Mouse (Mus musculus): ENCODE data around the gene Wnt1.
"Not testable (repeated sequence)": the region's sequence is repeated elsewhere in the genome, so short reads cannot be mapped to it uniquely, and the experiment has no call there.

Gene Wnt1

GRCm38 (mm10) chr15:98806809-98807770, 17.4 kb downstream of the Wnt1 start:
- DNase-seq, result no peak

DNA sequence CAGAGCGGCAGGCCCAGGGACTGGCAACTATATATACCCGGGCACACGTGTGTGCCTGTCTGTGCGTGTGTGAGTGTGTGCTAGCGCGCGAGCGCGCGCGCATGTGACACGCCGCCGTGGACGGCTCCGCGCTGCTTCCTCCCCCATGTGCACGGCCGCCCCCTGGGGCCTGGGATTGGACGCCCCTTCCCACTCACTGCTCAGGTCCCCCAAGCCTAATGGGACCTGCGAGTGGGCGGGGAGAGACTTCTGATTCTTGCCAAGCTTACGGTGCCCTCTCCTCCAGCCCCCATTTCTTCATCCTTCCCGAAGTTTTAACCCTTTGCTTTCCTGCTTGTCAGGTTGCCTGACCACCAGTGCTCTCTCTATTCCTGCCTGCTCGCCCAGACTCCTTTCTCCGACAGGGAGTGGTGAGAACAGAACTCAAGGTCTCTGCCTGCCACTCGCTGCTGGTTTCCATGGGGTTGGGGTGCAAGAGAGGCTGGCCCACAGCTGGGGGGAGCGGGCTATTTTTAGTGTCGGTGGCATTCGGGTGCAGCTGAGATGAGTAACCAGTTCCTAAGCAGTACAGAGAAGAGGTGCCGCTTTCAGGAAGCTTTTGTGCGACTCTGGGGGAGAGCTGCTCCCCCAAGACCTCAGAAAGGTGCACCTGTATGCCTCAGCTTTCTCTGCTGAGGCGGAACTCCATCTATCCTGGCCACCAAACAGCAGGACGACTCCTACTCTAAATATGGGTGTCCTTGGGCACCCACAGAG, 18.4 kb downstream of the Wnt1 start:
- peak; percentile 58 to 68 for DNase-seq

DNA sequence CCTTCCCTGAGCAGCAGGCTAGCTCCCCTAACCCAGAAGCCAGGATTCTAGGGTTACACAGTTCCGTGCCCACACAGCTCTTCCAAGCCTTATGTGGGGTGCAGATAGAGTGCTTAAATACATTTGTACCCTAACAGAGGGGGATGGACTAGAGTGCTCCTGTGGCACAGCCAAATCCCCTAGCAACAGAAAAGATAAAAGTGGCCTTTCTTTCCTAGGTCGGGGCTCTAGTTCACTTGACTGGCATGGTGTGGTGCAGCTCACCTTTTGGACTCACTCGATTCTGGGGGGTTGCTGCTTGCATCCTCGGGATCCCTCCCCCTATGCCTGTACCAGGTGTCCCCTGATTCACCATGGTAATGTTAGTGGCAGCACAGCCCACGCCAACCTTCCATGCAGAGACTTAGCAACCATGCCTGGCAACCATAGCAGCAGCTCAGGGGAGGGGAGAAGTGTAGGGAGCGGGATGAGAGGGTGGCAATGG, 19.0 kb downstream of the Wnt1 start:
- no peak for DNase-seq

- no peak for DNase-seq
Measured at GRCm38 (mm10) chr15:98809390-98809789, 19.7 kb downstream of the Wnt1 start, which contains the start of gene Ddn. Ddn (minus strand) TSS chr15:98809490.

DNA sequence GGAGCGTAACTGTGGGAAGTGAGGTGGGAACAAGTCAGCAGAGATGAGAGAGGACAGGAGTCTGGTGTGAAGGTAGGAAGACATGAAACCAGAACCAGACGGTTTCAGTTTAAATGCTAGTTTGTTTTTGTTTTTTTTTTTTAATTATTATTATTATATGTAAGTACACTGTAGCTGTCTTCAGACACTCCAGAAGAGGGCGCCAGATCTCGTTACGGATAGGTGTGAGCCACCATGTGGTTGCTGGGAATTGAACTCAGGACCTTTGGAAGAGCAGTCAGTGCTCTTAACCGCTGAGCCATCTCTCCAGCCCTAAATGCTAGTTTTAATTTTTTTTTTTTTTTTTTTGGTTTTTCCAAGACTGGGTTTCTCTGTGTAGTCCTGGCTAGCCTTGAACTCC, 20.6 kb downstream of the Wnt1 start:
- DNase-seq, result not testable (repeated sequence)

- no peak for DNase-seq
Measured at GRCm38 (mm10) chr15:98812741-98813424, 23.2 kb downstream of the Wnt1 start.

- DNase-seq, result no peak
Measured at GRCm38 (mm10) chr15:98818171-98818570, 28.5 kb downstream of the Wnt1 start.

GRCm38 (mm10) chr15:98820937-98821336, 31.3 kb downstream of the Wnt1 start:
- no peak for DNase-seq

DNA sequence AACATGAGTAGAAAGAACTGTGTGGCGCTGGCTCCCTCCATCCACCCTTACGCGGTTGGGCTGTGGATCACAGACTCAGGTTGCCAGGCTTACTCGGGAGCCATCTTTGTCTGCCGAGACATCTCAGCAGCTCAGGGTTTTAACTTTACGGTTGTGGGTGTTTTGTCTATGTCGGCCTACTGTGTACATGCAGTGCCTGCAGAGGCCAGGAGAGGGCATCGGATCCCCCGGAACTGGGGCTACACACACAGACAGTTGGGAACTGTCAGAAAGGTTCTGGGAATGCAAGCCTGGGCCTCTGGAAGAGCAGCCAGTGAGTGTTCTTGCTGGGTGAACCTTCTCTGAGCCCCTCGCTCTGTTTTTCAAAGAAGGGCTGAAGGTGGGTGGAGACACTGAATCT, 31.7 kb downstream of the Wnt1 start:
- DNase-seq, result peak in 1 of 2 experiments; percentile 34

- DNase-seq, result no peak
Measured at GRCm38 (mm10) chr15:98822147-98822546, 32.5 kb downstream of the Wnt1 start.

DNA sequence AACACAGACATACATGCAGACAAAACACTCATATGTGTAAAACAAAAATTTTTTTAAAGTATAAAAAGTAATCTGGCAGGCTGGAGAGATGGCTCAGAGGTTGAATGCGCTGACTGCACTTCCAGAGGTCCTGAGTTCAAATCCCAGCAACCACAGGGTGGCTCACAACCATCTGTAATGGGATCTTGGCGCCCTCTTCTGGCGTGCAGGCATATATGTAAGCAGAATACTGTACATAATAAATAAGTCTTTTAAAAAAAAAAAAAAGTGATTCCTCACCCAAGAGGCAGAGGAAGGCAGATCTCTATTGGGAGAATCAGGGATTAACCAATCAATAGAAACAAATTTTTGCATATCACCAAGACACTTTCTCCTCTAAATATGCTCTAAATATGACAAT, 33.8 kb downstream of the Wnt1 start:
- DNase-seq, result no peak

DNA sequence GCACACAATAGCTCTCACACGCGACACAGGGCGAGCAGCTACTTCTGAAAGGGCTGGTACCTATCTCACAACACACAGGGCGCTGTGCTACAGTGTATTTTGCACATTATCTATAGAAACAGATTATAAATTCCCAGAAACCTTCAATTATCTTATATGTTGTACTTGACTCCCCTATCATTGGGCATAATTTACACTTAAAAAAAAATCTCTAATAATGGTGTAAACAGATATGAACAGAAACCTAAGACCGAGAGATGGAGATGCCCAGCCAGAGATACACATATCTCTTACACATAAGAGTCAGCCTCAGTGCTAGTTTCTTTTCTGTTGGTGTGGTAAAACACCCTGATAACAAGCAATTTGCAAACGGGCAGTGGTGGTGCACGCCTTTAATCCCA, 38.0 kb downstream of the Wnt1 start:
- DNase-seq, result no peak

- DNase-seq, result peak; percentile 95
Measured at GRCm38 (mm10) chr15:98830736-98831683, 41.4 kb downstream of the Wnt1 start, which contains the start of gene Prkag1. Prkag1 (minus strand) TSS chr15:98831521.

DNA sequence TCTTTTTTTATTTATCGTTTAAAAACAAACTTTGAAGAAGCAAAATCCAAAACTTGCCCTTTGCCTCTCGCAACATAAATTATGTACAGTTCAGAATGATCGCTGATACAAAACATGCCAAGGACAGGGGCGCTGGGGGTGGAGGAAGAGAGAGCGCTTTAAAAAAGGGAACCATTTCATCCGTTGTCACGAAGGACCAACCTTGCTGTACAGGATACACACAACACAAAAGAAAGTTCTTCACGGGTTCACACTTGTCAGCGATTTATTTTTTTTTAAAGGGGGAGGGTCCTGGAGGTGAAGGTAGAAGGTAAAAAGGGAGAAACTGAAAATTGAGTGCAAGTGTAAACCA, 42.0 kb downstream of the Wnt1 start:
- DNase-seq, result no peak

- DNase-seq, result peak; percentile 49 to 61
Measured at GRCm38 (mm10) chr15:98832161-98833058, 42.8 kb downstream of the Wnt1 start.

DNA sequence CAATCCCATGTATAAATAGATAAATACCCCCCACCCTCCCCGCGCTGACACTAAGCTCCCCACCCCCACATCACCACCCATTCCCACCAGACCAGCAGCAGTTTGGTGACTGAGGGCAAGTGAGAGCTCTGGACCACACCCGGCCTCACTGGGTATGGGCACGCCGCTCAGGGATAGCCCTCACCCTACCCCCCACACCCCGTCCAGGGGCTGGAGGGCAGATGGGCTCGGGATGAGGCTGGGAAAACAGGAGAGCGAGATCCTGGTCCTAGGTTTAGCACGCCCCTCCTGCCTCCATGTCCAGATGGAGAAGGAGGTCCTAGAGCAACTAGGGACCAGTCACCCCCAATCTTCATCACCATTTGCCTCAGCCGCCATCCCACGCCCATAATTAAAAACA, 43.6 kb downstream of the Wnt1 start:
- no peak for DNase-seq

DNA sequence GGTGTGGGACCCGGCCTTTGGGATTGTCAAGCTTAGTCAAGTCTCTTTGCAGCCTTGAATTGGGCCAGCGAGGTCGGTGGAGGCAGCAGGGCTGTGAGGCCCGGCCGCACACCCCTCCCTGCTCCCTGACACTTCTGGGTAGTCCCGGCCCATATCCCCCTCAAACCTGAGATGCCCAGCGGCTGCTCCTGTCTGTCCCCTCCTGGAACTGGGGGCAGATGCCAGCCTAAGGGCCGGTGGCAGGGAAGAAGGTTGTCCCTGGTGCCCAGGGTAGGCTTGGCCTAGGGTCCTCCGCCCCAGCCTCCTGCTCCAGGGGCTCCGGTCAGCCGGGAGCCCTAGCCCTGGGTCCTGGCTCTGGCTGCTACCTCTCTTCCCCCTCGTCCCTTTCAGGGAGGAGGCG, 44.4 kb downstream of the Wnt1 start:
- no peak for DNase-seq

- DNase-seq, result no peak
Measured at GRCm38 (mm10) chr15:98835291-98835690, 45.6 kb downstream of the Wnt1 start.

- no peak for DNase-seq
Measured at GRCm38 (mm10) chr15:98837006-98837742, 47.5 kb downstream of the Wnt1 start.

DNA sequence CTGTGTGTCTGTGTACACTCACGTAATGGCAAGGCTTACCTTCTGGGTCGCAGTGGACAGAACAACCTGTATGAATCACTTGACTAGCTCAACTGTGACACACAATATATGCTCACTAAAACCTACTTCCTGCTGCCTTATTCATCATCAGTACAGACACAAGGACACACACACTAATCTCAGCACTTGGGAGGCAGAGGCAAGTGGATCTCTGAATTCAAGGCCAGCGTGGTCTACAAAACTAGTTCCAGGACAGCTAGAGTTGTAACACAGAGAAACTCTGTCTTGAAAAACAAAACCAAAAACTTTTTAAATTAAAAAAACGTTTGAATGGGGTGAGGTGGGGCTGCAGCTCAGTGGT, 48.1 kb downstream of the Wnt1 start:
- DNase-seq, result no peak

Measured in thymus, adult 18-20 months (tissue).